Mouse (Mus musculus) megakaryocyte, embryonic 14.5 days (primary cell): ENCODE measurements around the gene Tatdn2.

ENCODE experiments used
- FLI1 ChIP-seq: IDR thresholded peaks from 2 replicates; pipeline ENCODE4 v1.6.1; 2012; ENCODE audit warnings: low read length, inconsistent platforms, mixed read lengths
- GATA1 ChIP-seq: IDR thresholded peaks from 3 replicates; pipeline ENCODE4 v1.6.1; 2012; ENCODE audit warnings: mixed read lengths, low read length, inconsistent platforms, borderline replicate concordance

- TF ChIP-seq GATA1, result no peak
- no peak for TF ChIP-seq FLI1
These were observed 42.0 kb upstream of the Tatdn2 start for GRCm38 (mm10) chr6:113654753-113655397.
